Mouse (Mus musculus): Measurements from ENCODE around the gene Card11. TPM values are rescaled to one million over a fixed set of nuclear protein-coding genes. Genes with fewer than 3 reads are reported as not detected.
A peak's percentile ranks its signal among the peaks of the same experiment; 100 is the strongest.

Card11 gene
- total and polyA plus RNA-seq, 3 experiments, result 0.31 to 0.63 (median 0.40) TPM

- DNase-seq, result no peak
Measured at GRCm38 (mm10) chr5:140992093-140993070, 8.0 kb downstream of the Card11 start.

- DNase-seq, result no peak
Measured at GRCm38 (mm10) chr5:140985311-140986050, 14.9 kb downstream of the Card11 start.

- peak; percentile 73 for DNase-seq
Measured at GRCm38 (mm10) chr5:140981370-140981805, 19.0 kb downstream of the Card11 start.

GRCm38 (mm10) chr5:140980783-140981182 lies 19.6 kb downstream of the Card11 start:
- no peak for DNase-seq

- DNase-seq, result no peak
Measured at GRCm38 (mm10) chr5:140980051-140980450, 20.3 kb downstream of the Card11 start.

- peak; percentile 49 for DNase-seq
Measured at GRCm38 (mm10) chr5:140962945-140963344, 37.4 kb downstream of the Card11 start.

- no peak for DNase-seq
Measured at GRCm38 (mm10) chr5:140960732-140961131, 39.6 kb downstream of the Card11 start.

- no peak for DNase-seq
Measured at GRCm38 (mm10) chr5:140959160-140959559, 41.2 kb downstream of the Card11 start.

GRCm38 (mm10) chr5:140957106-140957505 lies 43.3 kb downstream of the Card11 start:
- DNase-seq, result no peak

- DNase-seq, result no peak
Measured at GRCm38 (mm10) chr5:140955666-140956065, 44.7 kb downstream of the Card11 start.

- DNase-seq, result no peak
Measured at GRCm38 (mm10) chr5:140951801-140952200, 48.6 kb downstream of the Card11 start.

- DNase-seq, result no peak
Measured at GRCm38 (mm10) chr5:140948009-140948408, 52.4 kb downstream of the Card11 start.

- DNase-seq, result no peak
Measured at GRCm38 (mm10) chr5:140946034-140946433, 54.3 kb downstream of the Card11 start.

GRCm38 (mm10) chr5:140944382-140945125 lies 55.8 kb downstream of the Card11 start:
- DNase-seq, result no peak

GRCm38 (mm10) chr5:140940923-140941491 lies 59.4 kb downstream of the Card11 start:
- peak; percentile 8 for DNase-seq

- DNase-seq, result no peak
Measured at GRCm38 (mm10) chr5:140940257-140940922, 60.0 kb downstream of the Card11 start.

- DNase-seq, result no peak
Measured at GRCm38 (mm10) chr5:140936816-140937215, 63.6 kb downstream of the Card11 start.

- no peak for DNase-seq
Measured at GRCm38 (mm10) chr5:140935848-140936247, 64.5 kb downstream of the Card11 start.

- DNase-seq, result no peak
Measured at GRCm38 (mm10) chr5:140934639-140935315, 65.6 kb downstream of the Card11 start.

- no peak for DNase-seq
Measured at GRCm38 (mm10) chr5:140931523-140932229, 68.7 kb downstream of the Card11 start.
